Mouse (Mus musculus) spleen, postnatal 4 days (tissue): ENCODE measurements around the gene Zranb2.

Experiments
- DNase-seq, 2 experiments: peaks; one replicate each; pipeline ENCODE4 v3.0.0; 2022; ENCODE audit warnings: low spot score in 2 of 2

Gene Zranb2

GRCm38 (mm10) chr3:157578469-157579170 is 44.7 kb downstream of the Zranb2 start:
- DNase-seq: peak in 1 of 2 experiments; percentile 27

DNA sequence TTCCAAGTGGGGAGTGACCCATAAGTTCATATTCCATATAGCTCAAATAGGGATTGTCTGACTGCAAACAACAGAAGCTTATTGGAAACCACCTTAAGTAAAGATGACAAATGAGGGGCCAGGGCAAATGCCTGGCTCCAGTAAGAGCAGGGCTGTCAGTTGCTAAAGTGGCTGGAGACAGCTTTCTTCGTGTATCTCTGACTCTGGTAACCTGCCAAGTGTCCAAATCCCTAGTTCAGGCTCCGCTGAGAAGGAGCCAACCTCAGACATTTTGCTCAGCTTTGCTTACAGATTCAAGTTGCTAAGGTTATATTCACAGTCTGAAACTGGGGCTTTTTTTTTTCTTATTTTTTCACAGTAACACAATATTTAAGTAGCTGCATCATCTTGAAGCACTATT is 45.4 kb downstream of the Zranb2 start:
- peak in 1 of 2 experiments; percentile 46 for DNase-seq

DNA sequence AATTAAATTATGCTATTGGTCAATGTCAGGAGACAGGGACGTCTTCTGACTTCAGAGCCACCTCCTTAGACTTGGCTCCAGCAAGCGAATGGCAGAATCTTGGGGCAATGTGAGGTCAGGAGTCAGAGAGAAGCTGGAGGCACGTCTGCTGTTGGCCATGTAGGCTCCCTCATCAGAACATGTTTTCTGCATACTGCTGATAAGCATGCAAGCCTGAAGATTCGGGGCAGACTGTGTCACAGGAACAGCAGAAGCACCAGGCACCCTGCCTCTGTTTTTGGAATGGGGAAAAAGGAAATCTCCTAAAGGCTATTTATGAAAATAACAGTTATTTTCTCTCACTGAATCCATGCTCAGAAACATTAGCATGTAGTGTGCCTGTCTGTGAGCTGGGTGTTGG is 46.3 kb downstream of the Zranb2 start:
- DNase-seq: peak in 1 of 2 experiments; percentile 52

DNA sequence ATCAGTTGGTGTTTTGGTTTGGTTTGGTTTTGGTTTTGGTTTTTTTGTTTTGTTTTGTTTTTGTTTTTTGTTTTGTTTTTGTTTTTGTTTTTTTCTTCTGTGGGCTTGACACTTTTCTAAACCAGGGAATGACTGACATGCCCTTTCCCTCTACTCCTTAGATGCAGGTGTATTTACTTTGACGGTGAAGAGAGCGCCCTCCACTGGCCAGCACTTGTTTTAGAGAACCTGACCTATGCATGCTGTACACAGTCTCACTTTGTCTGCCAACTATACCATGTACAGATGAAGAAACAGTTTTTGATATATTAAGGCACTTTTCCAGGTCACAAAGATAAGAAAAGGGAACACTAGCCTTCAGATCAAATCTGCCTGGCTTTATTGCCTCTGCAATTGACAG is 47.8 kb downstream of the Zranb2 start:
- DNase-seq: peak in 1 of 2 experiments; percentile 50

- DNase-seq: no peak
Measured at GRCm38 (mm10) chr3:157582626-157583405, 48.9 kb downstream of the Zranb2 start.

- DNase-seq: no peak
Measured at GRCm38 (mm10) chr3:157597837-157598379, 63.9 kb downstream of the Zranb2 start.
